Mouse (Mus musculus) layer of hippocampus, adult 9-11 months (tissue): Measurements from ENCODE around the gene Ric8a.

Experiments
- DNase-seq: peaks from one replicate; pipeline ENCODE4 v3.0.0; 2022

Gene Ric8a

GRCm38 (mm10) chr7:140894611-140895010 lies 37.9 kb downstream of the Ric8a start:
- no peak for DNase-seq

GRCm38 (mm10) chr7:140897863-140898262 lies 41.1 kb downstream of the Ric8a start:
- no peak for DNase-seq

GRCm38 (mm10) chr7:140899121-140899520 lies 42.4 kb downstream of the Ric8a start:
- no peak for DNase-seq

DNA sequence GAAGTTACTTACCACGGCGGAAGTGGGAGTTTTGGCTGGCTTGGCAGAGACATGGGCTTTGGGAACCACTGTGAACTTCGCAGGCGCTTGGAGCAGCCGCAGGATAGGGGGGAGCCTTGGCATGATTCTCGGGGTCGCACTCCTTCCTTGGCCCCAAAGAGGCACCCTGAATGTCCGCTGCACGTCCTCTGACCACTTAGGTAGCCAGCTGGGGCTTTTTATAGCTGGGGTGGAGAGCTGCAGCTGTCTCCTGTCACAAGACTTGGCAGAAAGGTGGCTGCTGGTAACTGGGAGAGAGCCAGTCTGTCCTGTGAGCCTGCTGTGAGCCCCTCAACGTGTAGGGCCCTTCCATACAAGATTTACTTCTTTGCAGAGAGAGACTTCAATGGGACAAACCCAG lies 43.5 kb downstream of the Ric8a start, which contains the start of gene Cox8b:
Gene Cox8b, minus strand, starts transcription at position 227 of the 400 bp plus-strand sequence.
- DNase-seq: no peak

GRCm38 (mm10) chr7:140902036-140902875 lies 45.5 kb downstream of the Ric8a start:
- DNase-seq: no peak

DNA sequence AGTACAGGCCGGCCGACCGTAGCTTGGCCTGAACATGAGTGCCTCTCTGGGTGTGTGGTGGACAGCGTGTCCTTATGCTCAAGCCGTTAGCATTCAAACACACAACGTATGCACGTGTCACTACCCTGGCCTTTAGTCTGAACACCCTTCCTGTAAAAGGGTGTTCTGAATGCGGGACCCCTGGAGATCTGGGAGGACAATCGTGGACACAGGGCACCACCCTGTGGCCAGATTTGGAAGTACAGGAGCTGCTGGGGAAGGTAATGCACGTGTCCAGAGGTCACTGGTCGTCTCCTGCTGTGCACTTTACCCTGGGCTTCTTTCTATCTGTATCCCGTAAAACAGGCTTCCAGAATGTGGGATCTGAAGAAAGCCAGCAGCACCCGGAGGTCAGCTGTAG lies 46.5 kb downstream of the Ric8a start:
- DNase-seq: peak; percentile 48

GRCm38 (mm10) chr7:140905642-140906081 lies 48.9 kb downstream of the Ric8a start:
- DNase-seq: no peak

DNA sequence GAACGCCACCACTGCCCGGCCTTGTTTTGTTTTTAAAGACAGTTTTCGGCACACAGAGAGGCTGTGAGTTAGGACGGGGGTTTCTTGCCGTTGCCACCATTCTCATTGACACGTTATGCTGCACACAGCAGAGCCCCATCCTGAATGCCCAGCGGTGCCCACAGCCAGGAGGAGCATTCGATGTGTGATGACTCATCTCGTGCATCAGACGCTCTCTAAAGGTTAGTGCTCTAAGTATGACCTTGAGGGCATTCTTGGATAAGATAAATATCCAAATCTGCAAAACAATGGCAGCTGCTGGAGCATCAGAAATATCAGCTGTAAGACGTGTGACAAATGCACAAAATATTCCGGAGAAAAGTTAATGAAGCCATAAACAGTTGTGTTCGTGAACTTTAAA lies 50.4 kb downstream of the Ric8a start:
- DNase-seq: no peak

- DNase-seq: no peak
These were observed 50.9 kb downstream of the Ric8a start for GRCm38 (mm10) chr7:140907697-140908096.

- DNase-seq: no peak
These were observed 51.4 kb downstream of the Ric8a start for GRCm38 (mm10) chr7:140908181-140908580.

DNA sequence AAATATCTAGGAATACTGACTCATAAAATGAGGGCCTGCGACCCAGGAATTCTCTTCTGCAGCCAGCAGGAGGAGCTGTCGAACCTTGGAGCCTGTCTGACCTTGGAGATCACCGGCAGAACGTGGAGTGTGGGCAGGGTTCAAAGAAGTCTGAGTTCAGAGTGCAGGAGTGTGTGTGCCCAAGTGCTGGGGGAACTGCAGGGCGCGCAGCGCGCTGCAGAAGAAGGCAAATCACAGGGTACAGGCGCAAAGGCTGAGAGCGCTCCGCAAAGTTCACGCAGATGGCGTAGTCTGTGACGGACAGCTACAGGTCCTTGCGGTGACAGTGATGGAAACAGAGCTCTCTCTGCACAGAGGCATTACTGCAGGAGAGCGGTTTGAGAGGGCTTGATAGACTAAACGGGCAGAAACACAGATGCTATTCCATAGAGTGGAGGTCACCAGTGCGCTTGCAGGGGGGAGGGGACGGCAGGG lies 51.9 kb downstream of the Ric8a start:
- DNase-seq: no peak

GRCm38 (mm10) chr7:140912293-140912692 lies 55.5 kb downstream of the Ric8a start:
- DNase-seq: no peak

GRCm38 (mm10) chr7:140912846-140913482 lies 56.2 kb downstream of the Ric8a start:
- DNase-seq: no peak
